Mouse (Mus musculus): ENCODE data around the gene Chaf1a.

GRCm38 (mm10) chr17:56092312-56092711 is 52.1 kb downstream of the Chaf1a start:
- TF ChIP-seq POLR2A (IDR thresholded peaks at IDR 0.05; ENCODE audit: control insufficient read depth in 1 of 2, insufficient read depth in 1 of 2, low read depth in 1 of 2, low read length in 2 of 2, poor library complexity in 1 of 2) (no peak), GABPA (IDR thresholded peaks at IDR 0.05; ENCODE audit: low read depth, low read length) (no peak), CHD2 (IDR thresholded peaks at IDR 0.05; ENCODE audit: low read length) (no peak), RAD21 (IDR thresholded peaks at IDR 0.05; ENCODE audit: low read depth, low read length) (no peak)

All from MEL (cell line).